Mouse (Mus musculus) mesoderm, embryonic 11.5 days (tissue): ENCODE data around the gene Hint1.
"Not testable (repeated sequence)": the region's sequence is repeated elsewhere in the genome, so short reads cannot be mapped to it uniquely, and the experiment has no call there.

Source experiments
- DNase-seq: peaks from one replicate; pipeline ENCODE4 v3.0.0-alpha.2; 2012; ENCODE audit warnings: low read depth, low spot score

Gene Hint1

DNA sequence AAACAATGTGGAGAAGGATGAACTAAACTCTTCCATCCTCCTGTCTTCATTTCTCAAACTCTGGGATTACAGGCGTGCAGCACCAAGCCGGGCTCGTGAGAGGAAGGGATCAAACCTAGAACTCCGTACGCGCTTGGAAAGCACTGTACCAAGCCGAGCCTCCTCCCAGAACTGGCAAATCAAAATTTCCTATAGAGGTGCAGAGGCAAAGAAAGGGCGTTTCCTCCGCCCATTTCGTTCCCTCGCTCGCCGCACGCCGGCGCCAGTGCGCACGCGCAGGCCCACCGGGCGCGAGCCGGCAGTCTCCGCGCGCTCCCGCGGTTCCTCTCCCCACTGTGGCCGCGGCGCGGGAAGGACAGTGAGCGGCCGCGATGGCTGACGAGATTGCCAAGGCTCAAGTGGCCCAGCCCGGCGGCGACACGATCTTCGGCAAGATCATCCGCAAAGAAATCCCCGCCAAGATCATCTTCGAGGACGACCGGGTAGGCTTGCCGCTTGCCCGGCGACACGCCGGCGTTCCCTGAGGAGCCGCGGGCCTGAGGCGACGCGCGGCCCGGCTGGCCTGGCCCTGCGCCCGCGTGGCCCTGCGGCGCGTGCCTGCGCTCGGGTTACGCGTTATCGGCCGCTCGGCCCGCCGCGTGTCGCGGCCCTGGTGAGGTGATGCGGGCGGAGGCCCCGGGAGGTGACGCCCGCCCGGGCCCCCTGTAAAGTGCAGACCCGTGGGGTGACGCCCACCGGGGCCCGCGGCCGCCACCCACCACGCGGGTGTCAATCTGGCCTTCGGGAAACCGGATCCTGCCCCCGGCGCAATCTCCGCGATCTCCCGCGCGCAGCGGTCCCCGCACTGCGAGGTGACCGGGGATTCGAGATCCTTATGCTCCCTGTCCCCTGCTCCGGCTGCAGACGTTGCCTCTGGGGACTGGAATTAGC lies at the start of gene Hint1:
Gene Hint1 (plus strand): TSS at position 265 of the 930 bp plus-strand sequence.
- peak; percentile 93 for DNase-seq

DNA sequence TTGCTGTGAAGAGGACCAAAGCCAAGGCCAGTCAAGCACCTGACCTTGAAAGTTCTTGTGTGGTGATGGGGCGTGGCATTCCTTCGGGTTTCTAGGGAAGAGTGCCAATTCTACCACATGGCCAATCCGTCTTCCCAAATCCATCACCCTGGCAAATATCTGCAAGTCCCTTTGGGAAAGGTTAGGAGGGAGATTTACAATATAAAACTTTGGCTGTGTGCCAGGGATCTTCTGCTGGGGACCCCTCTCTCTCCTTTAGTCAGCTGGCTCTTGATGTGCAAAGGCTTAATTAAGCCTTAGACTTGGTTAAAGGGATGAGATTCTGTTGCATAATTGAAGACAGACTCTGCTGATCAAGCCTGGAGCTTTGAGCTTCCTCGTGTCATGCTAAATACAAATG lies 48.7 kb upstream of the Hint1 start:
- DNase-seq = no peak

- no peak for DNase-seq
Measured at GRCm38 (mm10) chr11:54819489-54819888, 46.7 kb upstream of the Hint1 start.

GRCm38 (mm10) chr11:54823467-54823866 lies 42.7 kb upstream of the Hint1 start:
- no peak for DNase-seq

DNA sequence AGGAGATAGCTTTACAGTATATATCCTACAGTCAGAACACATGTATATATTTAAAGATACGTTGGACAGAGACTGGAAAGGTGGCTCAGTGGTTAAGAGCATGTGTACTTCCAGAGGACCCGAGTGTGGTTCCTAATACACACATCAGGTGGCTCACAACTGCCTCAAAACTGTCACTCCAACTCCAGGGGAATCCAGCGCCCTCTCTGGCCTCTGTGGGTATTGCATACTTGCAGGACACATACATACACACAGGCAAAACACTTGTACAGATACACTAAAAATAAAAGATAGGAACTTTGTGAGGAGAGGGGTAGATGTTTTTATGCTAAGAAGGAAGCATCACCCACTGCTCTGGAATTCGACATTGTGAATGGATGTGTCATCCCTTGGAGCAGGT lies 40.4 kb upstream of the Hint1 start:
- no peak for DNase-seq

DNA sequence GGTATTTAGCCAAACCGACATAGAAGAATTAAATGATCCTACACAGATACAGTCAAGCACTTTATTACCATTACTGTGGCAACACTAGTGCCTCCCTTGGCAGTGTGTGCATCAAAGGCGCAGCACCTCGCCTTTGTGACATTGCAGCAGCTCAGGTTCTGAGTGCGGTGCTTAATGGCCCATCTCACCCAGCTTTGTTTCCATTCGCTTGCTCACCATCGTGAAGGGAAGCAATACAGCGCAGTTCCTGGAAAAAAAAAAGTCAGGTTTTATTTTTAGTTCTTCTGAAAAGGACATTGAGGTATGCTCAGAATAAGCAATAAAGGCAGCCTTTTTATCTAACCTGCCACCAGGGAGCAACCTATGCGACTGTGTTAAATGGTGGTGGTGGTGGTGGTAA lies 39.4 kb upstream of the Hint1 start:
- DNase-seq = no peak

DNA sequence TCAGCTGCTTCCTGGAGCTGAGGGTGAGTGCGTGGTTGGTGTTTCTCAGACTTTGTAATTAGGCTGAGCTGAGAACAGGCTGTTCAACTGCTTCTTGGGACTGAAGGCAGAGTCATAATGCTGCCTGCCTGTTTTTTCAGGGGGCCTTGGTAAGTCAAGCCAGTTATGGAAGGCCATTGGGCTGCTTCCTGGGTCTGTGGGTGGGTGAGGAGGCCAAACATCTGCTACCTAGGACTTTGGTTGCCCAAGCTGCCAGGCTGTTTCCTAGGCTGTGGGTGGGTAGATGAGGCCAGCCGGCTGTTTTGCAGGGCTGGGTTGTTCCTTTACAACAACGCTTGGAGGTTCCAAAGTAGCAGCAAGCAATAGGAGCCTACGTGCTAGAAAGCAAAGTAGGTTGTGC lies 32.4 kb upstream of the Hint1 start:
- DNase-seq = no peak

- DNase-seq = no peak
Measured at GRCm38 (mm10) chr11:54834596-54834995, 31.6 kb upstream of the Hint1 start.

GRCm38 (mm10) chr11:54836106-54836505 lies 30.1 kb upstream of the Hint1 start:
- DNase-seq = no peak

GRCm38 (mm10) chr11:54839696-54840095 lies 26.5 kb upstream of the Hint1 start:
- DNase-seq = no peak

DNA sequence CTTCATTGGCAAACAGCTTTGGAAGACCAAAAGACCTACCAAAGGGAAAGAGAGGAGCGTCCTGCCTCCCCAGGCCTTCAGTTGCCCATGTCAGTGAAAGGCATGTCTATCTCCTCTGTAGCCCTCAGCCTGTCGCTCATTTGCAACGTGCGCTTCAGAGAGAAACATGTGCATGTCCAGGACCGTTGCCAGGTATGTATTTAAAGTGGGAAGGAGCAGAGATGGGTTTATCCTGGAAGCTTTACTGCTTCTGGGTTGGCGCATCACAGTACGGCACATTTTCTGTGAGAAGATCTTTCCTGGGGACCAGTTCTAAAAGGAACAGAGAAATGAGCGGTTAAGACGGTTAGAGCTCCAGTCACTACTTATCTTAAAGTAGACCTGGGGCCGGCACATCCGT lies 25.3 kb upstream of the Hint1 start:
- no peak for DNase-seq

GRCm38 (mm10) chr11:54844424-54844823 lies 21.8 kb upstream of the Hint1 start:
- DNase-seq = no peak

GRCm38 (mm10) chr11:54844959-54845358 lies 21.2 kb upstream of the Hint1 start:
- DNase-seq = no peak

DNA sequence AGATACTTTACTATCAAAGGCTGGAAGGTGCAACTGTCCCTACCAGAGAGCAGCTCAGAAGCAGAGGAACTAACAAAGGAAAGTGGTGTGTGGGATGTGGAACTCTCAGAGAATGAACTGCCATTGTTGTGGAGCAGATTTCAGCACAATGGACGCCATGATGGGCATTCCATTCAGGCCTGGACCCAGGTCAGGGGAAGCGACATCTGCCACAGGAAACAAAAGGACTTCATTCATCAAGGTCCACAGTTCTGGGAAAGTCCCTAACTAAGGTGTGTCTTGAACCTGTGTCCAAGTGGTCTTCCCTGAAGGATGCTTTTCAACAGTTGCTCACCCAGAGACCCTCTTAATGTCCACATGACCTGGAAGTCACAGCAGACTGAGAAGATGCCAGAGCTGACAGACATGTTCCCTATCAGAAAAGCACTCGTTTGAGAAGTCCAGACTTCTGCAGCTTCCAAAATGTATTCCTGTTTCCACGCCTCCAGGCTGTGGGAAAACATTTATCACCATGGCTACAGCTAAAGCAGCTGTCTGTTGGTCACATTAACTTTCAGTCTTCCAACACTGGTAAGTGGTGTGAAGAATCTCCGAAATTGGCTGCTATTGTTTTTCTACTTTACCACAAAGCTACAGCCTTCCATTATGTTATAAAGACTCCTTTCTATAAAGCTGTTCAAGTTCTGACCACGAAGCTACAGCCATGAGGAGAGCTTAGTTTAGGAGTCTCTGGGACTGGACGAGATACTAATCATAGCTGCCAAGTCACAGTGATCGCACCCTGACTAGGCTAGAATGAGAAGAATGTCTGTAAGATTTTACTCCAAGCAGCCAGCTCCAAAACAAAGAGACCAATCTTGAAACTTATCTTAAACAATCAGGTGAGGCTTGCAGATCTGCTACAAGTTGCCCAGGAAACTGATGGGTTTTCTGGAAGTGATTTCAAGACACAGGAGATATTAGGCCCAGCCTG lies 20.4 kb upstream of the Hint1 start:
- peak; percentile 34 for DNase-seq

DNA sequence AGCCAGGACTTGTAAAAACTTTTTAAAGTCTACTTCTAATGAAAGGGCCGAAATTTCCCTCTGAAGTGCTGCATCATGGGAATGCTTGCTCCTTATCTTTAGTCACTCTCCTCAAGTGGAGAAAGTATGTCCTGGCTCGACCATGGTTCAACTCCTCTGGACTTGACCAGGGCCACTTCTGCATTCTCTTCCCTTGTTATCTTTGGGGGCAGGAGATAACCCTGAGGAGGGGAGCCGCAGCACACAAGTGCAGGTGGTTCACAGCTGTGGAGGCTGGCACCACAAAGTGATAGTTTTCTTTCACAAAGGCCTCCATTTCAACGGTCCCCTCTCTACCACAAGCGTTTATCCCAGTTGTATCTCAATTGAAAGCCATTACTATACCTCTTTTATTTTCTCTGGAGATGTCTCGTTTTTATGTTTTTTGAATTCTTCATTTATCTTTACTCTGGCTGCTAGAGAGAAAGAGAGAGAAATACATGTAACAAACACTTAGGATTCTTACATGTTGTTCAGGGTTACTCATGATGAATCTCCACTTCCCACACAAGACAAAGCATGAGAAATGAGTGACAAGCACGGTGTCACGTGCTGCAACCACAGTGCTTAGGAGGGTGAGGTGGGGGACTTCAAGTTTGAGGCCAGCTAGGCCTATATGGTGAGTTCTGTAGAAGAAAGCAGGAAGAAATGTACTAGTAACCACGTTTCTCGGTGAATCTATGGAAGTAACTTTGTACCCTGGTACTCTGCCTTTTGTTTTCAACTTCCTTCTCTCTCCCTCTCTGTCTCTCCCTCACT lies 16.0 kb upstream of the Hint1 start:
- DNase-seq = no peak

DNA sequence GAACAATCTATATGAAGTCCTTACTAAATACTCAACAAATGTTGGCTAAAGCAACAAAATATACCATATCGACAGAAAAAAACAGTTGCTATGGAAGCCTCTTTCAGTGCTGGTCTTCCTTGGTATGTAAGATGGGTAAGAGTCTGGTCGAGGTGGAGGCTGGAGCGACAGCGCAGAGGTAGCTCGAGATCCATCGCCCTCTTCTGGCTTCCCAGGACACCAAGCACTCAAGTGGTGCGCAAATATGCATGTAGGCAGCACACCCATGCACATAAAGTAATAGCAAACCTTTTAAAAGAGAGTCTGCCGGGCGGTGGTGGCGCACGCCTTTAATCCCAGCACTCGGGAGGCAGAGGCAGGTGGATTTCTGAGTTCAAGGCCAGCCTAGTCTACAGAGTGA lies 14.5 kb upstream of the Hint1 start:
- no peak for DNase-seq

DNA sequence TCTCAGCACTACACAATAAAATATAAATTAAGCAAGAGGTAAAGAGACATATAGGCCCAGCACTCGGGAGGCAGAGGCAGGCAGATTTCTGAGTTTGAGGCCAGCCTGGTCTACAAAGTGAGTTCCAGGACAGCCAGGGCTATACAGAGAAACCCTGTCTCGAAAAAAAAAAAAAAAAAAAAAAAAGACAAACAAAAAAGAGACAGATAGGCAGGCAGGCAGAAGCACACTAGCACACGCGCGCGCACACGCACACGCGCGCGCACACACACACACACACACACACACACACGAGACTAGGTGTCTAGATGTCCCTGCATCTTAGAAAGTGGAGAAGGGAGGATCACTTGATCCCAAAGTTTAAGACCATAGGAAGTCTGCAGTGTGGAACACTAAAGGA lies 7.3 kb upstream of the Hint1 start:
- not testable (repeated sequence) for DNase-seq

- DNase-seq = peak; percentile 37
Measured at GRCm38 (mm10) chr11:54859322-54860165, 6.6 kb upstream of the Hint1 start.

- DNase-seq = peak; percentile 98
Measured at GRCm38 (mm10) chr11:54860256-54861038, 5.7 kb upstream of the Hint1 start, which contains the start of gene Lyrm7. Lyrm7 (minus strand) TSS chr11:54860916.
